Mouse (Mus musculus) cortical plate, adult 2 months (tissue): ENCODE data around the gene Tmem231.

Experiments
- CTCF ChIP-seq: fragments of 200-500 bp; IDR thresholded peaks from 2 replicates; pipeline ENCODE4 v1.5.1; 2011; ENCODE audit warnings: mild to moderate bottlenecking, control low read depth, low read length; ENCODE audit not compliant: insufficient read depth; ENCODE audit errors: extremely low read depth
- POLR2A ChIP-seq: fragments of 200-500 bp; IDR thresholded peaks from 2 replicates; pipeline ENCODE4 v1.6.1; 2011; ENCODE audit warnings: mild to moderate bottlenecking, low read length, control low read depth; ENCODE audit not compliant: insufficient read depth; ENCODE audit errors: extremely low read depth

DNA sequence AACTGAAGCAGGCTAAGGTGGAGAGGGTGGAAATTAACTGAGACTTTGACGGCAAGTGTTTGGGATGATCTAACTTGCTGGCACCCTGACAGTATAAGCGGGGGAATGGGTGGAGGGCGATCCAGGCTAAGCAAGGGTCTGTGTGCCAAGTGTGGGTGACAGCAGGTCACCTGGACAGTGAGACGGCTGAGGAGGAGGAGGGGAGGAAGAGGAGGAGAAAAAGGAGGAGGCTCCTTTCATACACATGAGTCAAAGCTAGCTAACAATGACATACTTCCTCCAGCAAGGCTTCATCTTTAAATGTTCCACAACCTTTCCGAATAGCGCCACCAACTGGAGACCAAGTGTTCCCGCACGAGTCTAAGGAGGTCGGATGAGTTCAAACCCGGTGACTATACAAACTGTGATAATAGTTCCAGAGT lies 10.3 kb downstream of the Tmem231 start:
- TF ChIP-seq CTCF (peak; percentile 64), POLR2A (no peak)
